Mouse (Mus musculus) testis, postnatal 10 days (tissue): Measurements from ENCODE around the gene Dclre1a.

Experiments
- DNase-seq: peaks from one replicate; pipeline ENCODE4 v3.0.0; 2021; ENCODE audit warnings: low spot score

The Dclre1a gene

DNA sequence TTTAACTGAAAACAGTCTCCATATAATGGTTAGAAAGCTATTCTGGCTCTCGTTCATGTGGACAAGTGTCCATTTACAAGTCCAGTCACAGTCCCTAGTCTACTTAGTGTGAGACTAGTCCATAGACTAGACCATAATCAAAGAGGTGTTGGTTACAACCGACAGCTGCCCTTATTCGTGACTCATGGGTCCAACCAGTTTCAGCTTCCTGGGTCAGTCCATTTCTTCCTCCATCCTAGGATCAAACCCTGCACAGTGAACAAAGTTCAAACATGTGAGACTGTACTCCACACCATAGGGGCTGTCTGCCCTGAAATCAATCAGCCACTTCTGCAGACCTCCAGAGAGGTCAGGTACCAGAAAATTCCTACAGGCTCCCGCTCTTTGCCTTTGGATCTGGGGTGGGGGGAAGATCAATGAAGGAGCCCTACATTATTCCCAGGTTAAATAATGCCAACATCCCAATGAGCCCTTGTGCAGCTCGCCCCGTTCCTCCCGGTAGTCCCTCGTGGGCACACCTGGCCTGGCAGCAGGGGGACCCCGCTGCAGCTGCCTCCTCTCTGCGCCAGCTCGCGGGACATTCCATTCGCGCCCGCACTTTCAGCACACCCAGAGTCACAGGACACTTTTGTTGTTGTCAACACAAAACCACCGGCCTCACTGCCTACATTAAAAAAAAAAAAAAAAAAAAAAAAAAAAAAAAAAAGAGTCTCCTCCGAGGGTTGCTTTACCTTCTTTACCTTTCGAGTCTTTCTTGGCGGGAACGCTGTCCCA, at the start of gene Dclre1a:
Gene Dclre1a, minus strand, starts transcription at position 767 of the 774 bp plus-strand sequence.
- DNase-seq = peak; percentile 77

- no peak for DNase-seq
Observed at GRCm38 (mm10) chr19:56592472-56592871, 44.5 kb upstream of the Dclre1a start.

GRCm38 (mm10) chr19:56590250-56590649, 42.2 kb upstream of the Dclre1a start:
- DNase-seq = no peak

- DNase-seq = no peak
Observed at GRCm38 (mm10) chr19:56589455-56589854, 41.4 kb upstream of the Dclre1a start.

DNA sequence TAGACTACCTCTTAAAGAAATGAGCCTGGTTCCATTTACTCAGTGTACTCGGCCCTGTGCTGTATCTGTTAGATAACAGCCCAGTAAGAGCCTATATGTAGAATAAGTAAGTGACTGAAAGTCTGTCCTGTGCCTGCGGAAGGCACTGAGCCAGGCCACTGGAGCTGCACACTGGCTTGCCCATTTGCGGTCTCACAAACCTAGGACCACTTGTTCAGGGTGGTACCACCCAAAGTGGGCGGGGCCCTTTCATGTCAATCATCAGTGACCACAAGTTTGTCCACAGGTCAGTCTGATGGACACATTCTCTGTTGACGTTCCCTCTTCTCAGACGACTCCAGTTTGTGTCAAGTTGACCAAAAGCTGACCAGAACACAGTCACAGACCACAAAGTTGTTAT, 41.0 kb upstream of the Dclre1a start:
- DNase-seq = no peak

GRCm38 (mm10) chr19:56588205-56588626, 40.2 kb upstream of the Dclre1a start:
- DNase-seq = no peak

- no peak for DNase-seq
Observed at GRCm38 (mm10) chr19:56586320-56586719, 38.3 kb upstream of the Dclre1a start.

DNA sequence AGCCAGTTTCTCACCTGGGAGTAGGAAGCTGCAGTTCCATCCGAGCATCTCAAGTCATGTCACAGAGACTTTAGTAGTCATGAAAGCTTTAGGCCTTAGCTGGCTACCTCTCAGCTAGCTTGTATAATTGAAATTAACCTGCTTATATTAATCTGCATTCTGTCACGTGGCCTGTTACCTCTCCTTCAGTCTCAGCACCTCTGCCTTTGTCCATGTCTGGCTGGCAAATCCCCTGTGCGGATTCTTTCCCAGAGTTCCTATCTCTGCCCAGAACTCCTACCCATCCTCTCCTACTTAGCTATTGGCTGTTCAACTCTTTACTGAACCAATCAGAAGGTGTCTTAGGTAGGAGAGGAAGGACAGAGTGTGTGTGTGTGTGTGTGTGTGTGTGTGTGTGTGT, 36.3 kb upstream of the Dclre1a start:
- DNase-seq = no peak

DNA sequence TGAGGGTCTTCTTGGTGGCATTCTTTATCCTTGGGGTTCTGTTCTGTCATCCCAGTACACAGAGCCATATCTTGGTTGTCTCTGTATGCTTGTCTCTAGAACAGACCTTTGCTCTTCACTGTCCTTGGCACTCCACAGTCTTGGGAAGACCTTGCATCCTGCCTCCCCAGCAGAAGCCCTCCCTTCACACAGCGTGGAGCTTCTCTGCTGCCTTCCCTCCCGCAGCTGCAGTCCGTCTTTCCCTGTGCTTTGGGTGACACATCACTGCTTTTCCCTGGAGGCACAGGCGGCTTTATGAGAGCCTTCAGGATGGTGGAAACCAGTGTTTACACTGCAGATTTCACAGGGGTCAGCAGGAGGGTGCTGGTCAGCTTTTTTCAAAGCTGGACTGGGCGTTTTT, 35.8 kb upstream of the Dclre1a start:
- no peak for DNase-seq

DNA sequence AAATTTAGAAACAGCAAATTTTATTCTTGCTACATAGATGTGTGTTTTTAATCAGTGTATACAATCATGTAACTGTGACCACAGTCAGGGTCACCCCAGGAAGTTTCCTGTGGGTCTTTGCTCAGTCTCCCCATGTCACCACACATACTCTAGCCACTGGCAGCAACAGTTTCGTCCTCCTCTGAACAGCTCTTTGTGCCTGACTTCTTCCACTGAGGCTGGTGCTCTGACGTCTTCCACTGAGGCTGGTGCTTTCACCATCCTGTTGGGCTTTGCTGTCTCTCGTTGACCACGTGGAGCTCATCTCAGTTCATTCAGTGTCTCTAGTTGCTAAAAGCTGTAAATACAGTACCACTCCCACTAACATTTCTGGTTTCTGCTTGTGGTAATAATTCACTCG, 34.0 kb upstream of the Dclre1a start:
- DNase-seq = no peak

- DNase-seq = no peak
Observed at GRCm38 (mm10) chr19:56577801-56578200, 29.8 kb upstream of the Dclre1a start.

DNA sequence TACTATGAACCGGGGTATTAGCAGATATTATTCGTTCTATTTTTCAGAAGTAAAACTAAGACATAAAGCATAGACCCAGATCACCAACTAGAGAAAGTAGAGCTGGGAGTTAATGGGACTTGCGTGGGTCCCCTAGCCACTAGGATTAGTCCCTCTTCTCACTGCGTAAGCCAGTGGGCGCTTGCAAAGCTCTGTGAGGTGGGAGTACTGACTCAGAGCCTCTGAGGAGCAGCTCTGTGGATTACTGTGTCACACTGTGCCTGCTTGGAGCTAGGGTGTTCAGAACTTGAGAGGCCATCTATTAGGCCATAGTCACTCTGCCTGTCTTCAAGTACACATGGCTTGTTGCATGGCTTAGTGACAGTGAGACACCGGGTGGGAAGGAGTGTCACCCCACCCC, 25.2 kb upstream of the Dclre1a start:
- no peak for DNase-seq

DNA sequence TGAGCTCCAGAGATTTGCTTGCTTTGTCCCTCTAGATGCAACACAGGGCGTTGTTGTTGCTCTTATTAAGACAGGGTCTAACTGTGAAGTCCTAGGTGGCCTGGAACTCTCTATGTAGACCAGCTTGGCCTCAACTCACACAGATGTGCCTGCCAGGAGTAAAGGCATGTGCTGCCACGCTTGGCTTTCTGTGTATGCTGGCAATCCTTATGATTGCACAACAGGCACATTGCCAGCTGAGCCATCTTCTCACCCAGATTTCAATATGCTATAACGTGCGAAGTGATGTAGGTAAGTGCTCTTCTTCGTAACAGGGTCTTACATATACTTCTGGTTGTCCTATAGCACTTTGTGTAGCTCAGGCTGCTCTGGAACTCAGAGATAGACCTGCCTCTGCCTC, 23.9 kb upstream of the Dclre1a start:
- DNase-seq = no peak

- no peak for DNase-seq
Observed at GRCm38 (mm10) chr19:56571234-56571633, 23.2 kb upstream of the Dclre1a start.

DNA sequence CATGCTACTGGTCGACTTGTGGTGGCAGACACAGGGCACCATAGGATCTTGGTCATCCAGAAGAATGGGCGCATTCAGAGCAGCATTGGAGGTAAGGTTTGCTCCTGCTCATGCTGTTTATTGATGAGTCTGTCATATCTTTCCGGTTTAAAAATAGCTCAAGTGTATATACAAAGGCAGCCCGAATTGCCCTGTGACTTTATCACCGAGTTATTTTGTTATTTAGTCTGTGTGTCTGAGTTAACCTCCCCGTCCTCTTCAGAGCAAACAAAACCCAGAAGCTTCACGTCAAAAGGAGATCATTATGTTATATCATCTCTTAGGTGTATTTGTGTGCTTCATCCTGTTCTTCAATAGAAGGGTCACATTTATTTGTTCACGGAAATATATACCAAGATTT, 22.8 kb upstream of the Dclre1a start:
- DNase-seq = no peak

DNA sequence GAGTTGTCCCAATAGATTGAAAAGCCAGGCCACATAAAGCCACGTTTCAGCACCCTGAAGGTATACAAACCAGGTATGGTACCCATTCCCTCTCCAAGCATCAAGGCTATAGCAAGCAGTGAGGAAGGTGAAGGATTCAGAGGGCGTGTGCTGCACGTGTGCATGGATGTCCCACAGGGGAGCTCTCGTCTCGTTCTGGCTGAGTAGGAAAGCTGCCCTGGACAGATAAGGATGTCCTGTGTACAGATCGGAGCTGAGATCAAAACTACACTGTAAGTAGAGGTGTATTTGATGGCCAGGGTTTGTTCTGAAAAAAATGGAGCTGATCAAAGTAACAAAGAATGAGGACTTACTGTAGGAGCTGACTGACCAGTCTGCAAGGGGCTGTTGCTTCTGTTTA, 18.9 kb upstream of the Dclre1a start:
- DNase-seq = no peak

GRCm38 (mm10) chr19:56566041-56566440, 18.0 kb upstream of the Dclre1a start:
- no peak for DNase-seq

DNA sequence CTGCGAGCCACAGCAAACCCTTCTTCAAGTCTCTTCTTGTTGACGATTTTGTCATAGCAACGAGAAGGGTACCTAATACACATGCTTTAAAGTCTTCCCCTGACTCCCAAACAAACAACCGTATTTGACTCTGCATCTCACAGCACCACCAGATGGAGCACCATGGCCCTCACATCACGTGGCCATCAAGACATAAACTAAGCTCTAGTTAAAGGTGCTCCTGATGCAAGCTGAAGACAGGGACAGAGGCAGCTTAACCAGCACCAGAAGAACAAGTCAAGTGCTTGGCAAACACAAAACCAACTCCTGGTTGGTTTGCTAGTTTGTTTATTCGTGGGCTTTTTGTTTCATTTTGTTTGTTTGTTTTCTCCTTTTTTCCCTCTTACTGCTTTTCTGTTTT, 17.3 kb upstream of the Dclre1a start:
- DNase-seq = no peak

DNA sequence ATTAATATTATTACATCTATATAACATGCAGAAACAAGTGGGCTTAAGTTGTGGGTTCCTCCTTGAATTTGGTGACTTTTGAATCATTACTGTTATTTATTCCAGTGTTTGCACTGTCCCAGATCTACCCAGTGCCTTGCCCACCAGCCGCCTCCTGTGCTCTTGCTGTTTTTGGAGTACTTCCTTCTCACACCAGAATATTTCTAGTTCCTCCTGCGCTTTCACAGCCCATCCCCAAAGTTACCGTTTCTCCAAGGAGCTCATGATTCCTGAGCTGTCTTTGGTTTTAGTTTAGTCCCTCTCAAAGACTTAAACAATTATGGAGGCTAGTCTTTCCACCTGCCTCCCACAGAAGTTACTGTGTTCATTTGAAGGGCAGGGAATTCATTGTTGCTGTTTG, 15.4 kb upstream of the Dclre1a start:
- DNase-seq = no peak

- DNase-seq = no peak
Observed at GRCm38 (mm10) chr19:56562433-56563138, 14.6 kb upstream of the Dclre1a start.

GRCm38 (mm10) chr19:56555972-56556371, 8.0 kb upstream of the Dclre1a start:
- no peak for DNase-seq

DNA sequence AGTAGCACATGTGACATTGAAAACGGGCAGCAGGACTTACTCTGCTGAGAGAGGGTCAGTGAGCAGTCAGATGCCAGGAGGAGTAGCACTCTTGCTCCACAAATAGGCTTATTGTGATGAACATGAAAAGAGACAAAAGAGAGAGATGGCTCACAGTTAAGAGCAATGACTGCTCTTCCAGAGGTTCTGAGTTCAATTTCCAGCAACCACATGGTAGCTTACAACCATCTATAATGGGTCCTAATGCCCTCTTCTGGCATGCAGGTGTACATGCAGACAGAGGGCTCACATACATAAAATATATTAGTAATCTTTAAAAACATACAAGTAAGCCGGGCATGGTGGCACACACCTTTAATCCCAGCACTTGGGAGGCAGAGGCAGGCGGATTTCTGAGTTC, 5.2 kb upstream of the Dclre1a start:
- DNase-seq = no peak

DNA sequence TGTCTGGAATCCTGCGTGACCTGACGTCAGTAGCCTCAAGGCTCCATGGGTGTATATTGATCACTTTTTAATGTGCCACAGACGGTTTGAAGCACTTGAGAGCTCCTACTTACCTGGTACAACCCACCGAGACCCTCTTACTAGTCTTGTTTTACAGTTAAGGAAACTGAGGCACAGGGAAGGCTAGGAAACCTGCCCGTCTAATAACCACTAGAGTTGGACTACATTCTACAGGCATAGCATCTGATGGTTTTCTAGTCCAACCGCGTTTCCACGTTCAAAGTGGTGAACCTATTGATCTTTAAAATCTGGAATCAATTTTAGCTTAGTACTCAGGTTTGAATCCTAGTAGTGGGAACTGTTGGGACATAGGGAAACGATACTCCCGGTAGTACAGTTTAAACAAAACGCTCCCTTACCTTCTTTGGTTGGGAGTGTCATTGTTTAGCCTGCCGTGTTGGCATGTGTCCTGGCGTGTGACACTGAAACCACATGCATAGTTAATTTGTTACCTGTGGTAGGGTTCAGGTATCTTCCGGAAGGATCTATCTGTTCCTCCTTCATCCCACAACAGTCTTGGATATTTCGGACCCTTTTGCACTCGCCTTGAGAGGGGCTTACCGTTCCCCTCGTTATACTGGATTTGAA, 1.1 kb upstream of the Dclre1a start:
- no peak for DNase-seq
